Mouse (Mus musculus) left cerebral cortex, adult 9 months (tissue): Measurements from ENCODE around the gene Wnt2b.

Experiments used
- DNase-seq, 2 experiments: peaks; one replicate each; pipeline ENCODE4 v3.0.0; 2022; ENCODE audit warnings: low spot score in 2 of 2

The Wnt2b gene

GRCm38 (mm10) chr3:104963331-104964276 lies 1.9 kb upstream of the Wnt2b start:
- DNase-seq, result no peak

GRCm38 (mm10) chr3:104962866-104963265 lies 1.1 kb upstream of the Wnt2b start:
- DNase-seq, result no peak

- DNase-seq, result no peak
These were observed 455 bp upstream of the Wnt2b start for GRCm38 (mm10) chr3:104962141-104962611.

GRCm38 (mm10) chr3:104960026-104961000 lies 1.4 kb downstream of the Wnt2b start:
- no peak for DNase-seq

GRCm38 (mm10) chr3:104956131-104956581 lies 5.6 kb downstream of the Wnt2b start:
- DNase-seq, result no peak

- no peak for DNase-seq
These were observed 7.2 kb downstream of the Wnt2b start for GRCm38 (mm10) chr3:104954551-104954950.

- no peak for DNase-seq
These were observed 7.6 kb downstream of the Wnt2b start for GRCm38 (mm10) chr3:104954137-104954536.

- no peak for DNase-seq
These were observed 8.6 kb downstream of the Wnt2b start for GRCm38 (mm10) chr3:104952891-104953670.

GRCm38 (mm10) chr3:104950926-104951325 lies 10.8 kb downstream of the Wnt2b start:
- DNase-seq, result no peak

- DNase-seq, result no peak
These were observed 16.8 kb downstream of the Wnt2b start for GRCm38 (mm10) chr3:104944894-104945293.

- no peak for DNase-seq
These were observed 18.4 kb downstream of the Wnt2b start for GRCm38 (mm10) chr3:104943333-104943732.

GRCm38 (mm10) chr3:104942682-104943081 lies 19.0 kb downstream of the Wnt2b start:
- no peak for DNase-seq

- DNase-seq, result no peak
These were observed 21.0 kb downstream of the Wnt2b start for GRCm38 (mm10) chr3:104940691-104941090.

GRCm38 (mm10) chr3:104938327-104938726 lies 23.4 kb downstream of the Wnt2b start:
- no peak for DNase-seq

GRCm38 (mm10) chr3:104937728-104938305 lies 23.9 kb downstream of the Wnt2b start:
- DNase-seq, result no peak

- no peak for DNase-seq
These were observed 32.3 kb downstream of the Wnt2b start for GRCm38 (mm10) chr3:104929385-104929784.

GRCm38 (mm10) chr3:104914986-104915385 lies 46.7 kb downstream of the Wnt2b start:
- DNase-seq, result no peak

- no peak for DNase-seq
These were observed 52.5 kb downstream of the Wnt2b start for GRCm38 (mm10) chr3:104909195-104909594.

- peak in 1 of 2 experiments; percentile 36 for DNase-seq
These were observed 55.7 kb downstream of the Wnt2b start for GRCm38 (mm10) chr3:104906007-104906406.

- DNase-seq, result peak in 1 of 2 experiments; percentile 16
These were observed 56.3 kb downstream of the Wnt2b start for GRCm38 (mm10) chr3:104905389-104905788.

GRCm38 (mm10) chr3:104901154-104901553 lies 60.6 kb downstream of the Wnt2b start:
- DNase-seq, result no peak
